Mouse (Mus musculus) heart, adult 2 months (tissue): Measurements from ENCODE around the gene Rbm38. TPM values are rescaled to one million over a fixed set of nuclear protein-coding genes. Genes with fewer than 3 reads are reported as not detected.

Source experiments
- DNase-seq, 2 experiments: peaks; one replicate each; pipeline ENCODE4 v3.0.0; 2021
- H3K27ac ChIP-seq: fragments of 200-600 bp; 2 replicates; pipeline ENCODE4 v1.8.1; 2022
- H3K27me3 ChIP-seq: fragments of 200-500 bp; 2 replicates; pipeline ENCODE4 v1.6.1; 2012; ENCODE audit warnings: mild to moderate bottlenecking, low read length, inconsistent platforms, mixed read lengths; ENCODE audit not compliant: control insufficient read depth, insufficient read depth
- H3K36me3 ChIP-seq: fragments of 200-500 bp; 2 replicates; pipeline ENCODE4 v1.6.1; 2012; ENCODE audit warnings: low read length, inconsistent platforms; ENCODE audit not compliant: control insufficient read depth, insufficient read depth
- H3K4me1 ChIP-seq: fragments of 200-500 bp; 2 replicates; pipeline ENCODE4 v1.6.1; 2011; ENCODE audit warnings: low read length; ENCODE audit not compliant: control insufficient read depth, insufficient read depth
- H3K4me3 ChIP-seq: fragments of 200-600 bp; 2 replicates; pipeline ENCODE4 v1.8.1; 2022
- H3K79me2 ChIP-seq: fragments of 200-500 bp; replicated peaks from 2 replicates; pipeline ENCODE4 v1.6.1; 2012; ENCODE audit warnings: mild to moderate bottlenecking, inconsistent platforms, low read length, moderate library complexity, mixed read lengths; ENCODE audit not compliant: control insufficient read depth, insufficient read depth
- H3K9ac ChIP-seq: fragments of 200-500 bp; 2 replicates; pipeline ENCODE4 v1.6.1; 2012; ENCODE audit warnings: low read depth, mild to moderate bottlenecking, control low read depth, inconsistent platforms, low read length, mixed read lengths
- CTCF ChIP-seq: fragments of 200-600 bp; IDR thresholded peaks from 2 replicates; pipeline ENCODE4 v1.8.1; 2022; ENCODE audit warnings: antibody characterized with exemption, mild to moderate bottlenecking, moderate library complexity
- EP300 ChIP-seq: fragments of 200-500 bp; IDR thresholded peaks from 2 replicates; pipeline ENCODE4 v1.6.1; 2011; ENCODE audit warnings: low read depth, low read length, control low read depth; ENCODE audit not compliant: insufficient read depth
- POLR2A ChIP-seq: fragments of 200-500 bp; IDR thresholded peaks from 2 replicates; pipeline ENCODE4 v1.6.1; 2011; ENCODE audit warnings: mild to moderate bottlenecking, low read depth, low read length, control low read depth; ENCODE audit not compliant: insufficient read depth
- WGBS: fragments of 180-500 bp; shearing (Covaris S2); methylation state at CpG from one replicate; pipeline ENCODE4 v1.1.7; 2018; 5-methylcytosine and 5-hydroxymethylcytosine counted together
- intact Hi-C: fragments of 180-260 bp; cut with DNase I; formaldehyde crosslinking; loops from one replicate; pipeline ENCODE4 v1.15.1; 2025
- polyA plus RNA-seq: library from polyadenylated mRNA; depleted of rRNA; stranded (reverse); fragments of >200 nt; gene quantifications from 2 replicates; pipeline ENCODE4 v1.2.3, GENCODE M21; 2012
- total RNA-seq, 2 experiments: library from RNA; stranded (reverse); gene quantifications; 2 replicates each; pipeline ENCODE4 v1.2.3; 2021

Gene Rbm38
- total and polyA plus RNA-seq, 3 experiments, result 173 to 529 (median 203) TPM

- Histone ChIP-seq H3K79me2 (no peaks in the 10 kb centered on the region), H3K9ac (peak overlapping the region; percentile 49), H3K36me3 (no peaks in the 10 kb centered on the region), H3K4me3 (no peak overlapping the region), H3K27ac (peak overlapping the region; percentile 80), H3K27me3 (no peaks in the 10 kb centered on the region), H3K4me1 (peaks cover 14% of the 10 kb centered on the region)
- DNase-seq, result peak in 1 of 2 experiments; percentile 74
- TF ChIP-seq POLR2A (0 out of 2 replicates have a peak, but pooled peaks have one; percentile 31), EP300 (0 out of 2 replicates have a peak, but pooled peaks have one; percentile 39), CTCF (no peak)
- 25% methylated on average over 15 of the region's 15 CpGs for WGBS
- intact Hi-C loops, result no loop called here
Observed at GRCm38 (mm10) chr2:173046582-173047297, 26.4 kb downstream of the Rbm38 start.

- H3K4me1 ChIP-seq, result peaks cover 14% of the 10 kb centered on the region
- no peak for TF ChIP-seq POLR2A
- no peak for TF ChIP-seq EP300
- no peak for TF ChIP-seq CTCF
Observed at GRCm38 (mm10) chr2:173047471-173047870, 27.2 kb downstream of the Rbm38 start.

GRCm38 (mm10) chr2:173048041-173048745 lies 27.9 kb downstream of the Rbm38 start:
- WGBS, result 62% methylated on average over 17 of the region's 17 CpGs
- DNase-seq, result no peak
- Histone ChIP-seq H3K4me3 (no peak overlapping the region), H3K9ac (no peak overlapping the region), H3K27ac (no peak overlapping the region), H3K36me3 (no peaks in the 10 kb centered on the region), H3K79me2 (no peaks in the 10 kb centered on the region), H3K4me1 (peaks cover 14% of the 10 kb centered on the region), H3K27me3 (no peaks in the 10 kb centered on the region)
- TF ChIP-seq EP300 (no peak), POLR2A (no peak), CTCF (no peak)
- intact Hi-C loops, result no loop called here

More at GRCm38 (mm10) chr2:173047471-173047870, 27.2 kb downstream of the Rbm38 start:
- H3K9ac ChIP-seq, result no peak overlapping the region
- DNase-seq, result no peak
- intact Hi-C loops, result no loop called here
- no peak overlapping the region for H3K27ac ChIP-seq
- H3K4me3 ChIP-seq, result no peak overlapping the region
- WGBS, result 84% methylated on average over 5 of the region's 5 CpGs
- H3K79me2 ChIP-seq, result no peaks in the 10 kb centered on the region
- no peaks in the 10 kb centered on the region for H3K36me3 ChIP-seq
- no peaks in the 10 kb centered on the region for H3K27me3 ChIP-seq

GRCm38 (mm10) chr2:173049231-173049630 lies 28.9 kb downstream of the Rbm38 start:
- Histone ChIP-seq H3K79me2 (no peaks in the 10 kb centered on the region), H3K36me3 (no peaks in the 10 kb centered on the region), H3K27ac (no peak overlapping the region), H3K4me1 (peaks cover 14% of the 10 kb centered on the region), H3K27me3 (no peaks in the 10 kb centered on the region), H3K4me3 (no peak overlapping the region), H3K9ac (no peak overlapping the region)
- 82% methylated on average over 3 of the region's 3 CpGs for WGBS
- TF ChIP-seq CTCF, result no peak
- no peak for TF ChIP-seq POLR2A
- TF ChIP-seq EP300, result no peak
- DNase-seq, result no peak
- intact Hi-C loops, result no loop called here

- Histone ChIP-seq H3K79me2 (no peaks in the 10 kb centered on the region), H3K4me3 (no peak overlapping the region), H3K27me3 (no peaks in the 10 kb centered on the region), H3K27ac (no peak overlapping the region), H3K9ac (peak overlapping the region; percentile 17; the same call in 1 of the 2 replicates), H3K4me1 (peaks cover 12% of the 10 kb centered on the region), H3K36me3 (no peaks in the 10 kb centered on the region)
- intact Hi-C loops, result no loop called here
- 54% methylated on average over 6 of the region's 6 CpGs for WGBS
- TF ChIP-seq POLR2A, result no peak
- TF ChIP-seq CTCF, result peak; percentile 23
- no peak for TF ChIP-seq EP300
- peak in 1 of 2 experiments; percentile 27 for DNase-seq
Observed at GRCm38 (mm10) chr2:173049817-173050216, 29.5 kb downstream of the Rbm38 start.
